Mouse (Mus musculus): ENCODE measurements around the gene Erc2. TPM values are rescaled to one million over a fixed set of nuclear protein-coding genes. Genes with fewer than 3 reads are reported as not detected.

Gene Erc2
- polyA plus RNA-seq, 1 experiment from 2014 or later, result 1.4 TPM

GRCm38 (mm10) chr14:28147201-28147600, 525.0 kb downstream of the Erc2 start:
- H3K36me3 ChIP-seq (ENCODE audit: control insufficient read depth, insufficient read depth), result no peaks in the 10 kb centered on the region
- H3K4me2 ChIP-seq (ENCODE audit: low read depth, low read length), result no peak overlapping the region
- no peaks in the 10 kb centered on the region for H3K9me3 ChIP-seq (replicated peaks; ENCODE audit: control insufficient read depth, low read length)
- 42% methylated on average over 5 of the region's 5 CpGs for WGBS (ENCODE audit: insufficient replicate concordance)
- no peak for ATAC-seq (ENCODE audit: low read depth)
- H3K9ac ChIP-seq (ENCODE audit: low read depth, low read length), result no peak overlapping the region
- no peaks in the 10 kb centered on the region for H3K27me3 ChIP-seq (ENCODE audit: control insufficient read depth, insufficient read depth, low read depth, low read length)
- H3K4me1 ChIP-seq (ENCODE audit: control insufficient read depth, low read depth, low read length), result no peaks in the 10 kb centered on the region
- H3K27ac ChIP-seq (ENCODE audit: low read length), result no peak overlapping the region
- H3K4me3 ChIP-seq (ENCODE audit: low read depth, low read length), result no peak overlapping the region

GRCm38 (mm10) chr14:28150942-28151341, 528.7 kb downstream of the Erc2 start:
- H3K27ac ChIP-seq (ENCODE audit: low read length), result no peak overlapping the region

GRCm38 (mm10) chr14:28155706-28156105, 533.5 kb downstream of the Erc2 start:
- H3K4me3 ChIP-seq (ENCODE audit: low read depth, low read length), result no peak overlapping the region
- no peaks in the 10 kb centered on the region for H3K4me1 ChIP-seq (ENCODE audit: control insufficient read depth, low read depth, low read length)
- H3K36me3 ChIP-seq (ENCODE audit: control insufficient read depth, insufficient read depth), result no peaks in the 10 kb centered on the region
- WGBS (ENCODE audit: insufficient replicate concordance), result 61% methylated on average over 4 of the region's 4 CpGs
- no peak overlapping the region for H3K9ac ChIP-seq (ENCODE audit: low read depth, low read length)
- no peak overlapping the region for H3K27ac ChIP-seq (ENCODE audit: low read length)
- ATAC-seq (ENCODE audit: low read depth), result no peak
- no peaks in the 10 kb centered on the region for H3K9me3 ChIP-seq (replicated peaks; ENCODE audit: control insufficient read depth, low read length)
- no peak overlapping the region for H3K4me2 ChIP-seq (ENCODE audit: low read depth, low read length)
- no peaks in the 10 kb centered on the region for H3K27me3 ChIP-seq (ENCODE audit: control insufficient read depth, insufficient read depth, low read depth, low read length)

More at GRCm38 (mm10) chr14:28150942-28151341, 528.7 kb downstream of the Erc2 start:
- Histone ChIP-seq H3K4me2 (ENCODE audit: low read depth, low read length) (no peak overlapping the region), H3K9ac (ENCODE audit: low read depth, low read length) (no peak overlapping the region), H3K27me3 (ENCODE audit: control insufficient read depth, insufficient read depth, low read depth, low read length) (no peaks in the 10 kb centered on the region), H3K36me3 (ENCODE audit: control insufficient read depth, insufficient read depth) (no peaks in the 10 kb centered on the region), H3K4me3 (ENCODE audit: low read depth, low read length) (no peak overlapping the region), H3K9me3 (replicated peaks; ENCODE audit: control insufficient read depth, low read length) (no peaks in the 10 kb centered on the region), H3K4me1 (ENCODE audit: control insufficient read depth, low read depth, low read length) (no peaks in the 10 kb centered on the region)
- 44% methylated on average over 3 of the region's 3 CpGs for WGBS (ENCODE audit: insufficient replicate concordance)
- no peak for ATAC-seq (ENCODE audit: low read depth)

GRCm38 (mm10) chr14:28160852-28161251, 538.6 kb downstream of the Erc2 start:
- H3K4me2 ChIP-seq (ENCODE audit: low read depth, low read length), result no peak overlapping the region
- H3K36me3 ChIP-seq (ENCODE audit: control insufficient read depth, insufficient read depth), result no peaks in the 10 kb centered on the region
- H3K9me3 ChIP-seq (replicated peaks; ENCODE audit: control insufficient read depth, low read length), result no peaks in the 10 kb centered on the region
- 58% methylated on average over 2 of the region's 2 CpGs for WGBS (ENCODE audit: insufficient replicate concordance)
- no peaks in the 10 kb centered on the region for H3K27me3 ChIP-seq (ENCODE audit: control insufficient read depth, insufficient read depth, low read depth, low read length)
- no peak overlapping the region for H3K4me3 ChIP-seq (ENCODE audit: low read depth, low read length)
- H3K4me1 ChIP-seq (ENCODE audit: control insufficient read depth, low read depth, low read length), result no peaks in the 10 kb centered on the region; the same call in 1 of the 2 replicates
- no peak for ATAC-seq (ENCODE audit: low read depth)
- H3K27ac ChIP-seq (ENCODE audit: low read length), result no peak overlapping the region
- H3K9ac ChIP-seq (ENCODE audit: low read depth, low read length), result no peak overlapping the region

- Histone ChIP-seq H3K9me3 (replicated peaks; ENCODE audit: control insufficient read depth, low read length) (no peaks in the 10 kb centered on the region), H3K4me3 (ENCODE audit: low read depth, low read length) (no peak overlapping the region), H3K27ac (ENCODE audit: low read length) (no peak overlapping the region), H3K9ac (ENCODE audit: low read depth, low read length) (no peak overlapping the region), H3K4me1 (ENCODE audit: control insufficient read depth, low read depth, low read length) (no peaks in the 10 kb centered on the region; the same call in 1 of the 2 replicates), H3K4me2 (ENCODE audit: low read depth, low read length) (no peak overlapping the region), H3K27me3 (ENCODE audit: control insufficient read depth, insufficient read depth, low read depth, low read length) (no peaks in the 10 kb centered on the region), H3K36me3 (ENCODE audit: control insufficient read depth, insufficient read depth) (no peaks in the 10 kb centered on the region)
- WGBS (ENCODE audit: insufficient replicate concordance), result 53% methylated on average over 15 of the region's 15 CpGs
- ATAC-seq (ENCODE audit: low read depth), result no peak
Observed at GRCm38 (mm10) chr14:28164642-28165408, 542.6 kb downstream of the Erc2 start.

- Histone ChIP-seq H3K4me2 (ENCODE audit: low read depth, low read length) (no peak overlapping the region), H3K9me3 (replicated peaks; ENCODE audit: control insufficient read depth, low read length) (no peaks in the 10 kb centered on the region), H3K36me3 (ENCODE audit: control insufficient read depth, insufficient read depth) (no peaks in the 10 kb centered on the region), H3K9ac (ENCODE audit: low read depth, low read length) (no peak overlapping the region), H3K4me1 (ENCODE audit: control insufficient read depth, low read depth, low read length) (no peaks in the 10 kb centered on the region; the same call in 1 of the 2 replicates), H3K4me3 (ENCODE audit: low read depth, low read length) (no peak overlapping the region), H3K27me3 (ENCODE audit: control insufficient read depth, insufficient read depth, low read depth, low read length) (no peaks in the 10 kb centered on the region), H3K27ac (ENCODE audit: low read length) (no peak overlapping the region)
- ATAC-seq (ENCODE audit: low read depth), result no peak
- 47% methylated on average over 5 of the region's 5 CpGs for WGBS (ENCODE audit: insufficient replicate concordance)
Observed at GRCm38 (mm10) chr14:28165621-28166211, 543.5 kb downstream of the Erc2 start.

GRCm38 (mm10) chr14:28170711-28171110, 548.5 kb downstream of the Erc2 start:
- Histone ChIP-seq H3K4me1 (ENCODE audit: control insufficient read depth, low read depth, low read length) (no peaks in the 10 kb centered on the region), H3K27ac (ENCODE audit: low read length) (no peak overlapping the region), H3K9me3 (replicated peaks; ENCODE audit: control insufficient read depth, low read length) (no peaks in the 10 kb centered on the region), H3K27me3 (ENCODE audit: control insufficient read depth, insufficient read depth, low read depth, low read length) (no peaks in the 10 kb centered on the region), H3K4me2 (ENCODE audit: low read depth, low read length) (no peak overlapping the region), H3K36me3 (ENCODE audit: control insufficient read depth, insufficient read depth) (no peaks in the 10 kb centered on the region), H3K9ac (ENCODE audit: low read depth, low read length) (no peak overlapping the region), H3K4me3 (ENCODE audit: low read depth, low read length) (no peak overlapping the region)
- ATAC-seq (ENCODE audit: low read depth), result no peak
- 61% methylated on average over 4 of the region's 4 CpGs for WGBS (ENCODE audit: insufficient replicate concordance)

GRCm38 (mm10) chr14:28171364-28171763, 549.1 kb downstream of the Erc2 start:
- Histone ChIP-seq H3K27ac (ENCODE audit: low read length) (no peak overlapping the region), H3K4me3 (ENCODE audit: low read depth, low read length) (no peak overlapping the region), H3K36me3 (ENCODE audit: control insufficient read depth, insufficient read depth) (no peaks in the 10 kb centered on the region), H3K9ac (ENCODE audit: low read depth, low read length) (no peak overlapping the region), H3K9me3 (replicated peaks; ENCODE audit: control insufficient read depth, low read length) (no peaks in the 10 kb centered on the region), H3K4me1 (ENCODE audit: control insufficient read depth, low read depth, low read length) (no peaks in the 10 kb centered on the region), H3K27me3 (ENCODE audit: control insufficient read depth, insufficient read depth, low read depth, low read length) (no peaks in the 10 kb centered on the region), H3K4me2 (ENCODE audit: low read depth, low read length) (no peak overlapping the region)
- no peak for ATAC-seq (ENCODE audit: low read depth)
- whole genome bisulfite sequencing (ENCODE audit: insufficient replicate concordance), result 35% methylated on average over 2 of the region's 2 CpGs

- WGBS (ENCODE audit: insufficient replicate concordance), result 56% methylated on average over 4 of the region's 4 CpGs
Observed at GRCm38 (mm10) chr14:28173736-28174135, 551.5 kb downstream of the Erc2 start.

More at GRCm38 (mm10) chr14:28173736-28174135, 551.5 kb downstream of the Erc2 start:
- Histone ChIP-seq H3K9ac (ENCODE audit: low read depth, low read length) (no peak overlapping the region), H3K9me3 (replicated peaks; ENCODE audit: control insufficient read depth, low read length) (no peaks in the 10 kb centered on the region), H3K4me2 (ENCODE audit: low read depth, low read length) (no peak overlapping the region), H3K4me1 (ENCODE audit: control insufficient read depth, low read depth, low read length) (no peaks in the 10 kb centered on the region), H3K27me3 (ENCODE audit: control insufficient read depth, insufficient read depth, low read depth, low read length) (no peaks in the 10 kb centered on the region), H3K27ac (ENCODE audit: low read length) (no peak overlapping the region), H3K36me3 (ENCODE audit: control insufficient read depth, insufficient read depth) (no peaks in the 10 kb centered on the region), H3K4me3 (ENCODE audit: low read depth, low read length) (no peak overlapping the region)
- no peak for ATAC-seq (ENCODE audit: low read depth)
